Mouse (Mus musculus) monocyte, adult 5-6 weeks (primary cell): ENCODE data around the gene Ralb. TPM values are rescaled to one million over a fixed set of nuclear protein-coding genes. Genes with fewer than 3 reads are reported as not detected.

Source experiments
- ATAC-seq: fragments of 153-309, 156-312 bp; replicated peaks from 2 replicates; pipeline ENCODE4 v1.8.0; 2017; ENCODE audit warnings: mild to moderate bottlenecking; ENCODE audit not compliant: low TSS enrichment, insufficient number of reproducible peaks, severe bottlenecking, poor library complexity, low FRiP score
- total RNA-seq: library from RNA; stranded (forward); fragments of 200-1000, 200-491, 200-594 nt; gene quantifications from 3 replicates; pipeline ENCODE4 v1.2.3, GENCODE M21; 2017

Ralb gene
- 31.2 to 45.9 TPM (median 45.4 TPM) in 3 replicates for total RNA-seq

DNA sequence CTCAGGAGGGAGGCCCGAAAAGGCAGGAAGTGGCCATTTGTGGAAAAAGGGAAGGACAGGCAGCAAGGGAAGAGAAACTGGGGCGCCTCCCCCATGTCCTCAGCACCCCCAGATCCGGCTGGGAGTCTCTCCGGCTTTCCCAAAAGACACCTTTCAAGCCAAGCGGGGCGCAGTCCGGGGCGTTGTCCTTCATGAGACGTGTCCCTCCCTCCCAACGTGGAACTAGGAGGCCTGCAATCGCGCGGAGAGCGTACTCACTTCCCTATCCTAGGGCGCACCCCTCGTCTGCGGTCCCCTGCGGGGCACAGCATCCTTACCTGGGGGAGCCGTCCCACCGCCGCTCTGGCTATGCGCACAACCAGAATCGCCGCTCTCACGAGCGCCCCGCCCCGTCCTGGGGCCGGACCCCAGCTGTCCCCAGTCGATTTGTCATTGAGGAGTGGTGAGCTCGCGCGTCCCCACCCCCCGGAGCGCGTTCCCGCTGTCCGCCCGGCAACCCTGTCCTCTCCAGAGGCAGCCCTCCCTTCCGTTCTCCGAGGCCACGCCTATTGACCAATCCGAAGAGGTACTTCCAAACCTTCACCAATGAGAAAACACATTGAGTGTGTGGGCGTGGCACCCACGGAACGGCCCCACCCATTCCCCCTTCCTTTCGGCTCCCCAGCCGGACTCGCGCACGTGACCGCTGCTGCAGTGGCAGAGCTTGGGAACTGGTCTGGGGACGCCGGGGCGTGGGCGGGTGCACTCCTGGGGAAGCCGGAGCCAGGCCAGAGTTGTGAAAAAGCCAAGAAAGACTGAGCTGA, at the start of gene Ralb:
Gene Ralb (minus strand): TSS at position 535 of the 803 bp plus-strand sequence.
- ATAC-seq, result peak; percentile 96

DNA sequence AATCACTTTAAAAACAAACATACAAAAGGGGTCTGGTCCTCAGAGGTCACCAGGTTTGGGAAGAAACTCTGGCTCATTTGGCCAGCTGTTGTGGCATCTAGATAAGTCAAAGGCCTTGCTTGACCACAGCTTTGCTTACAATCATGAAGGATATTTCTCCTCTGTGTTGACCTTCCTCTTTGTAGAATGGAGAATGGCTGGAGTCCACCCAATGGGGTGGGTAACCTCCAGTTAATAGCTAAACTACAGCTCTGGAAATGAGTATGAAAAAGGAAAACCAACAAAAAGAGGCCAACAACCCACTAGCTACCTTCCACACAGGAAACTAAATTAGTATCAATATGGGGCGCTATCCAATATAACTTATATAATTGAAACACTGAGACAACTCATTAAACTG, 47.1 kb upstream of the Ralb start:
- no peak for ATAC-seq

DNA sequence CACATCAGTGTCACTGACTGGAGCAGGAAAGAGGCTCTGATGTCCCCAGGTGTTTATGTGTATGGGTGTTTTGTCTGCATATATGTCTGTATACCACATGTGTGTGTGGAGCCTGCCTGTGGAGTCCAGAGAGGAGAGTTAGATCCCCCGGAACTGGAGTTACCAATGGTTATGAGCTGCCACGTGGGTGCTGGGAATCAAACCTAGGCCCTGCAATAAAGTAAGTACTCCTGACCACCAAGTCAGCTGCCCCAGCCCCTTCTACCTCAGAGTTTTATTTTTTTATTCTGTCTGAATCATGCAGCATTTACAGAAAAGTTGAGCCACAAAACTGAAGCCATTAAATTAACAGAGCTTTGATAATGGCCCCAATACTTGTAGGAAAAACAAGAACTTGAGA, 45.5 kb upstream of the Ralb start:
- no peak for ATAC-seq

DNA sequence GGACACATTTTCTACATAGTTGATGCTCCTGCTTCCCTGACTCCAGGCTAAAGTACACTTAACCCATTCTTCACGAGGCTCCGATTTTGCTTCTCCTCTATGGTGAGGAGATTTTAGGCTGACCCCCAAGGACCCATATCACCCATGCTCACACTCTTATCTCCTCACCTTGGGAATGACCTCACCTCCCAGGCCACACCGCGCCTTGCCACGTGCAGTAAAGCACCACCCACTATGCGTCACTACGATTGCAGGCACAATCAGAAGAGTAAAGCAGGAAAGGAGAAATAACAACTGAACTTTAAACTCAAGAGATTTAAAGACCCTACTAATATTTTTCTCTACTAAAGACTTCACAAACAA, 44.7 kb upstream of the Ralb start:
- no peak for ATAC-seq

DNA sequence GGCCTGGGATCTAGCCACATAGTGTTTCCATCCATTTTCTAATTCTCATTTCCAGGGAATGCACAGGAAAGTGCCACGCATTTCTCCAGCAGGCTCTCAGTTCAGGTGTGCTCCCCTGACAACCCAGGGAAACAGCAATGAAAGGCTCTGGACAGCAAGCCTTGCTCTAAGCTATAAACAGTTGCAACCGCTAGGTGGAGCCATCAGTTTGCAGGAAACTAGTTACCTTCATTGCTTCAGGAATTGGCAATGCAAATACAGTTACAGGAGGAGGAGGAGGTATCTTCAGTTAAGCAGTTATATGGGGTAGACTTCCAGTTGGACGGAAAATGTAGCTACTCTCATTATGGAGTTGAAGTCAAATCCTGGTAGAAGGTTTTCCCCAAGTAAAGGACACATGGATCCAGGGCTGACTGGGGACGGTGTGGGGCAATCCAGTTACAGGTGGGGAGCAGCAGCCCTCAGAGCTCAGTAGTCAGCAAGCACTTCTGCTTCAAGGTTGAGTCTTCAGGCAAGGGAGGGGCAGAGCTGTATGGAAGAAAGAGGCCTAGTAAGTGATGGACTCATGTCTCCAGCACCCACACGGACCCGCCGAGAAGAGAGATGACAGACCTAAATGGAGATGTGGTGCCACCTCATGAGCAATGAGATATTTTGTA, 44.2 kb upstream of the Ralb start:
- no peak for ATAC-seq

DNA sequence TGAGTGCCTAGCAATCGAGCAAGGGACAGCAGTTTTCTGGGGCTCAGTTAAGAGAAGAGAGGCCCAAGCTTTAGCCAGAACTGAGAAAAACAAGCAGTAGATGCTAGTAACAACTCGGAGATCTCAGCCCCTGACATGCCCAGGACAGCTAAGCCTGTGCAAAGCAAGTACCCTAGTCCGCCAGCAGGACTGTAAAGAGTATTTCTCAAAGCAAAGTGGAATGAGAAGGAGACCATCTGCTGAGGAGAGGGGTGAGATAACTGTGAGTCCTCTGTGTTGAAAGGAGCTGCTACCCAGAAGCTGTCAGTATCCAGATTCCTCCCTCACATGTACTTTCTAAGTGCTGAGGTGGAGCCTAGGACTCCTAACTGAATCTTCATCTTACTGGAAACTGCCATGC, 41.9 kb upstream of the Ralb start:
- no peak for ATAC-seq

DNA sequence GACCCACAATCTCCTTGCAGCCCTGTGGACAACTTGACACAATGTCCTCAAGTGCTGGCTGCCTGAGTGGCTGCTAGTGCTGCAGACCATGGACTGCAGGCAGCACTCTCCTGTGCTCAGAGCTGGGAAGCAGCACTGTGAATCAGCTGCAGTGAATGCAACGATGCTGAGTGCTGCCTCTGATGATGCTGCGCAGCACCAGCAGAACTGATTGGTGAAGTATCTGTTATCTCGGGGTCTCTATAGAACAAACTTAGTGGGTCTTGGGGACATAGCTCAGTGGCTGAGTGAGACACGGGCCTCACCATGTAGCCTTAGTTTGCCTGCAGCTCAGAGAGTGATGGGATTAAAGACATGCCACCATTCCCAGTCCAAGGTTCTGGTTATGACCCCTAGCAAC, 41.1 kb upstream of the Ralb start:
- no peak for ATAC-seq

DNA sequence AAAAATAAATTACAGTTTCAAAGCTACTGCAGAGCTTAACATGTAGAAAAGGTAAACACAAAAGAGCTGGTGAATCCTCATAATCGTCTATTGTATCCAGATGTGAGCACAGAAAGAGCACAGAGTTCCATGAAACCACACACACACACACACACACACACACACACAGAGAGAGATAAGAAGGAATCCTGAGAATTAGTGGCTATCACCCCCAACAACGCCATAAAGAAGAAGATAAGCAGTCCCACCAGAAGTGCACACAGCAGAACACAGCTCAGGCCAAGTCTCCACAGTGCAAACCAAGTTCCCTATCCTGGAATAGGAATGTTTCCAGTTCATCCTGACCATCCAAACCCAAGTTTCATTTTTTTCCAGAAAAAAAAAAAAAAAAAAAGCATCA, 40.6 kb upstream of the Ralb start:
- ATAC-seq, result no peak

DNA sequence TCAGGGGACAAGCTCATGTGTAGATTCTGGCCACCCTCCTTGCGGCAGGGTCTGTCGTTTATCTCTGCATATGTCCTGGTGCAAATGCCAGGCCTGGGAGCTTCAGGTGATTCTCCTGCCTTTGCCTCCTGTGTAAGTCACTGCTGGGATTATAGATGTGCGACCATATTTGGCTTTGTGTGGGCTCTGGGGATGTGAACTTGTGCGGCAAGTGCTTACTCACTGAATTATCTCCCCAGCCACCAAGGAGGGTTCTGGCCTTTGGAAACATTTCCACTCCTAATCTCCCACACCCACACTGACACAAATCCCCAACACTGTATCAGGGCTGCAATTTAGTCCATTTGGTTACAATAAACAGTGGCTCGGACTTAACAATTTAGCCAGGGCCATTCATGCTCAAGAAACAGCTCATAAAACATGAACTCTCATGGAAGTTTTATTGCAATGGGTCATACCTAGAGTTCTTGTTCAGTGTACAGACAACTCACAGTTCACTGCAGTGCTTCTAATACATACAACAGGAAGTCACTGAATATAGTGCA, 40.1 kb upstream of the Ralb start:
- ATAC-seq, result no peak

DNA sequence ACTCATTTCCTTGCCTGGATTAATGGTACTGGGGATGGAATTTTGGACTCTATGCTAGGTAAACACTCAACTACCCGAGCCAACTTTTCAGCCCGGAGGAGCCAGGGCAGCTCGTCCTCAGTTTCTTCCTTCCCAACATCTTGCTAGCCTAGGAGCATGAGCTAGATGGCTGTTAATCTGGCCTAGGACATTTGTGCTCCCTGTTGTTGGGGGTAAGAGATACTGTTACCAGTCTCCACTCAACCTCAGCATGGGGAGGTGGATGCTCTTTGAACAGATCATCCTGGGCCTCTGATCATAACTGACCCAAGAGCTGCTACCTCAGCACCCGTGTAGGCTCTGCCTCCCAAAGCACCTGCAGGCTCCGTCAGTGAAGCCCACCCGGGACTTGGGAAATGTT, 38.7 kb upstream of the Ralb start:
- ATAC-seq, result no peak

DNA sequence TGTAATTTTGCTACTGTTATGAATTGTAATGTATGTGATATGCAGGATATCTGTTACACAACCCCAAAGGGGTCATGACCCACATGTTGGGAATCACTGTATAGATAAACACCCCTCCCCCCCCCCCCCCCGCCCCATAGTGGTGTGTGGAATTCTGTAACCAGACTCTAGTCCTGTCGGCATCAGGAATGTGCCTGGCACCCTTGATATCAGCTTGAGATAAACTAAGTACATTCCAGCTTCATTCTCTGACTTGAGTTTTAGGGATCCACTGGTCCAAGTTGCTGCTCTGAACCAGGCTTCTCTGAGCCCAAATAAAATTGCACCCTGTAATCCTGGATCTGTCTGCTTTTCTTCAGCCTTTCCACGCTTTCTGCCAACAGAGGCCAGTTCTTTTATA, 37.0 kb upstream of the Ralb start:
- no peak for ATAC-seq

DNA sequence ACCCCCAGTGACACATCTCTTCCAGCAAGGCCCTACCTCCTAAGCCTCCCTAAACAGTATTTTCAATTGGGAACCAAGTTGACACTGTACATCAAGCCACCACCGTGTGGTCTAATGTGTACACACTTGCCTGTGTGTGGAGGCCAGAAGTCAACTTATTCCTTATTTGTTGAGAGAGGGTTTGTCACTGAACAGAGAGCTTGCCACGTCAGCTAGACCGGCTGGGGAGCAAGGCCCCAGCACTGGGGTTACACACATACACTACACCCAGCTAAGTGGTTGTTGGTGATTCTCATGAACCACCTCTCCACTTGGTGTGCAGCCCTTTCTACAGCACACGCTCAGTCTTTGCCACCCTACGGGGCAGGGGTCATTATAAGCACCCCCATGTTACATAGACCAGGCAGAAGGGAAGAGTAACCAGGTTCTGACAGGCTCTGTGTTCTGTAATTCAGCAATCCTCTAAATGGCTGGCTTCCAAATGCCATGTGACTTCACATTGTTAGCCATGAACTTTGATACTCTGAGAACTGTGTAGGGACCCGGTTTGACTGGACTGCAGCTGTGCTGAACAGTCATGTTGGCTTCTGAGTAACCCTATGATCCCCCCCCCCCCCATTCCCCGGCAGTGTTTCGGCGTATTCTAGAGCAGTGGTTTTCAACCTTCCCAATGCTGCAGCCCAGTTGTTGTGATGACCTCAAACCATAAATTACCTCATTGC, 36.4 kb upstream of the Ralb start:
- ATAC-seq, result no peak

DNA sequence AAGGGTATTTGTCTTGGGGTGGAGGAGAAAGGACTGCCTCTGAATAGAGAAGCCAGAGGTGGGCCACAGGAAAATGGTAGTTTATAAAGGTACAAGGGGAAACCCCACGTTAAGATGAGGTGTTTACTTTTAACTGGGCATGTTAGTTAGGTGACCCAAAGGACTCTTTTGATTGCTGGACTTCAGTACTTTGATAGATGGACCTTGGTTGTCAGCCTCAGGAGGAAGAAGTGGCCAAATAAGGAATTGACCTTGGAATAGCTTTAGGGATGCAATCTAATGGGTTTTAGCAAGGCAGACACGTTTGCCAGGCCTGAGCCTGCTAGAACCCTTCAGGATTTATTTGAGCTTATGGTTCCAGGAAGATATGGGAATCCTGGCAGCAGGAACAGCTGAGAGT, 34.7 kb upstream of the Ralb start:
- no peak for ATAC-seq

DNA sequence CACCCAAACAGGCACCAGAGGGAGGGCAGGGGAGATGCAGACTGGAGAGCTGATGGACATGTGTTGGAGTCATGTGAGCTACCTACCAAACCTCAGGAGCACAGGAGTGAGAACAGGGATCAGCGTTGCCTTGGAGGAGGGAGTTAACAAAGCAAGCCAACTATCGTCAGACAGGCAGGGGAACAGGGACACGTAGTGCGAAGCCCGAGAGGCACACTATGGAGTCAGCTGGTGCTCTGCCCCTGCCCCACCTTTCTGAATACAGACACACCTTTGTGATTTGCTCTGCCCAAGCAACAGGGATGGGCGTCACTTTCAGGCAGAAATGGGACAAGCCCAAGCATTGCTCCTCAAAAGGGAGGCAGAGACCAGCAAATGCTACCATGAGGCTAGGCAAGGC, 33.1 kb upstream of the Ralb start:
- no peak for ATAC-seq

DNA sequence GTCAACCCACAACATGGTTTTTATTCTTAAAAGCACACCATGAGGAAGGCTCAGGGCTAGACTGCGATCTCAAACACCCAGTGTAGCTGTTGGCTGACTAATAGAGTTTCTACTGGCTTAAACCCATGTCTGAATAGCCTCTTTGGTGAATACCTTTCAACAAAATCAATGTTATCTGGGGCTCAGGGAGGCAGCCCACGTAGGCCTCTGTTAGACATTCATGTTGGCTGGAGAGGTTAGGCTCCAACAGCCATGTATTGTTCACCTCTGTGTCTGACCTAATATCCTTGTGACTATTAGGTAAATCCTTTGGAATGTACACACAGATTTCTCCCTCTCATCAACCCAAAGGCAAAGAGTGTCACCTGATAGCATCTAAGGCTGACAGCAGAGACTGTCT, 31.5 kb upstream of the Ralb start:
- ATAC-seq, result no peak

DNA sequence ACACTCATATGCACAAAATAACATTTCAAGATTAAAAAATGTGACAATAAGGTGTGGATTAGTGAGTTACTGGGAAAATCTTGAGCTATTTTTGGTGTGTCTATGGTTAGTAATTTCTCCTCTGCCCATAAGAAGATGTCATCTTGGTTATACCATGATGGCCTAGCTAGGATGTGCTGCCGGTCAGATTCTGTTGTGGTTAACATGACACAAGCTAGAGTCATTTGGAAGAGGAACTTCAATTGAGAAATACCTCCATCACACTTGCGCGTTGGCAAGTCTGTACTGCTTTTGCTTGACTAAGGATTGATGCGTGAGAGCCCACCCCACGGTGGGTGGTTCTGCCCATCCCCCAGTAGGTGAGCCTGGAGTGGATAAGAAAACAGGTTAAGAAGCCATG, 29.7 kb upstream of the Ralb start:
- ATAC-seq, result peak; percentile 59; the same call in 1 of the 2 replicates

DNA sequence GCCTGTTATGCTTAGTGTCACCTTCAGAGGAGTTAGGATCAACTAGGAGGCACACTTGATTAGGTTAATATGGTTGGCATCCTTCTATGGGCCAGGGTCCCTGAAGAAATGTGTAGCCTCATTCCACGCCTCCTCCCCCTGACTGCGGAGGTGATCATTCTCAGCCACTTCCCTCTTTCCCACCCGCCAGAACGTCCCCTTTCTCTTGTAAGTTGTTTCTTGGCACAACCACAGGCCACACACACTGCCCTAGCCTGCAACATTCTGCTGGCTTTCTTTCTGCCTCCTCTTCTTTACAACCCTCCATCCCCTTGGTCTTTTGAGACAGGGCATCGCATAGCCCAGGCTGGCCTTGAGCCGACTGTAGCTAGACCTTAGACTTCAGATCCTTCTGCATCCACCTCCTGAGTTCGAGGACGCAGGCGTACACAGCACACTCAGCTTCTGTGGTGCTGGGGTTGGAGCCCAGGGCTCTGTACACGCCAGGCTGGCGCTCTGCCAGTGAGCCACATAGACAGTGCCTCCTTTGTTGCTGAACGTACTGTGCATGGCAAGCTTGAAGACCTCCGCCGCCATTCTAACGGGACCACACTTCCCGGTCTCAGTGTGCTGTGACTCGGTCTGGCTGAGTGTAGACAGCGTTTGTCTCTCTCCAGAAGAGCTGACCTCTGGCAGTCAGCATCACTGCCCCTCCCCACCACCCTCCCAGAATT, 28.7 kb upstream of the Ralb start:
- no peak for ATAC-seq

DNA sequence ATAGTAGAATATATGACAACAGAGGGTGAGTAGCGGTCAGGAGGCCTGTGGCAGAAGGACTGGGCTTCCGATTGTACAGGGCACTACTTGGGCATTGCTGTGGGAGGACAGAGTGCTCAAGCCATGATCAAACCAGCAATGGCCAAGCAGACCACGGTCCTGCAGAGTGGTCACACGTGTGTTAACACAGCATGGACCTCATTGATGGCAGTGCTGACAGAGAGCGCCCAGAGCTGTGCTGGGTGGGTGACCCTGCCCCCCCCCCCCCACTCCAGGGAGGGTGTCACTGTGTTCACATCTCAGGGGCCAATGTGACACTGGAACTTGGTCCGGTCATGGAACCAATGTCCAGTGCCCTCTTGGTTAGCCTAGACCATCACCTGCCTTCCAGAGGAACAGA, 27.6 kb upstream of the Ralb start:
- no peak for ATAC-seq

DNA sequence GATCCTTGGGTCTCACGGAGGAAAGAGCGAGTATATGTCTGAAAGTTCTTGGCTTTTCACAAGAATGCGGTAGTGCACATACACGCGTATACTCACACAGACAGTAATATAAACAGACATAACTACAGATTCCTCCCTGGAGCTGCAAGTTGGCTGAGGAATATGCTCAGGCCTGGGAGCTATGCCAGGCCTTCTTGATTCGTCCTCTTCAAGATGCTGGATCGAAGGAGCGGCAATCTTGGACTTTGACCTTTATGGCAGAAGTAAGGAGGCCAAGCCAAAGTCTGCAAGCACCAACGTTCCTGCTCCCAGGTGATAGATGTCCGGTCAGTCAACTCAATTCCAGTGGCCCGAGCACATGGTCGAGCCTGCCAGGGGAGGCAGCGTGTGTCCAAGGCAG, 26.3 kb upstream of the Ralb start:
- no peak for ATAC-seq
